Mouse (Mus musculus): ENCODE data around the gene Fbxl15. TPM values are rescaled to one million over a fixed set of nuclear protein-coding genes. Genes with fewer than 3 reads are reported as not detected.

The Fbxl15 gene
- polyA plus RNA-seq, 1 experiment, result 18.6 TPM

DNA sequence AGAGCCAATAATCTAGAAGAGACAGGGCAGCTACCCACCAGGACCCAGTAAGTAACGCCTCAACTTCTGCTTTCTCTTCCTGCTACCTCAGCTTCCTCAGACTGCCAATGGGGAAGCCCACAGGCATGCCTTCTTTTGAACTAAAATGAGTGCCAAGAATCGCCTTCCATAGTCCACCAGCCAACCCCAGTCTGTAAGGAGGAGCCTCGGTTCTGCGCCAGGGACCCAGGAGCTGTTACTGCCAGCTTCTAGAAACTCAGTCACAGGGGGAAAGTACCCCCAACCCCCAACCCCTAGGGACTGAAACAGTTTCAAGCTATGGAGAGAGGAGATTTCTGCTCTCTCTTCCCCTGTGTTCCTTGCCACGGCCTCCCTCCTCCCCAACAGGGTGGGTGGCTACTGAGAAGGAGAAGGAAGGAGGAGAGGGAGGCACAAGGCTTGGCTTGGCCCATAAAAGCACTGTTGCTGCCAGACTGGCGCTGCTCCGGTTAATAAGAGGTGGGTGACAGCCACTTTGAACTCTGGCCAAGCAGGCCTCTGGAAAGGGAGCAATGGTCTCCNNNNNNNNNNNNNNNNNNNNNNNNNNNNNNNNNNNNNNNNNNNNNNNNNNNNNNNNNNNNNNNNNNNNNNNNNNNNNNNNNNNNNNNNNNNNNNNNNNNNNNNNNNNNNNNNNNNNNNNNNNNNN, 11.4 kb downstream of the Fbxl15 start:
- Histone ChIP-seq H3K4me3 (replicated peaks) (peak overlapping the region; percentile 95), H3K36me3 (replicated peaks; ENCODE audit: low read length) (peaks cover 7% of the 10 kb centered on the region), H3K9me3 (no peaks in the 10 kb centered on the region), H3K27me3 (replicated peaks) (peaks cover 23% of the 10 kb centered on the region), H3K4me1 (peaks cover 51% of the 10 kb centered on the region)
- no peak for TF ChIP-seq GATA1 (IDR thresholded peaks at IDR 0.05; ENCODE audit: borderline replicate concordance, low read length)
- TF ChIP-seq FLI1 (IDR thresholded peaks at IDR 0.05; ENCODE audit: low read length), result no peak

DNA sequence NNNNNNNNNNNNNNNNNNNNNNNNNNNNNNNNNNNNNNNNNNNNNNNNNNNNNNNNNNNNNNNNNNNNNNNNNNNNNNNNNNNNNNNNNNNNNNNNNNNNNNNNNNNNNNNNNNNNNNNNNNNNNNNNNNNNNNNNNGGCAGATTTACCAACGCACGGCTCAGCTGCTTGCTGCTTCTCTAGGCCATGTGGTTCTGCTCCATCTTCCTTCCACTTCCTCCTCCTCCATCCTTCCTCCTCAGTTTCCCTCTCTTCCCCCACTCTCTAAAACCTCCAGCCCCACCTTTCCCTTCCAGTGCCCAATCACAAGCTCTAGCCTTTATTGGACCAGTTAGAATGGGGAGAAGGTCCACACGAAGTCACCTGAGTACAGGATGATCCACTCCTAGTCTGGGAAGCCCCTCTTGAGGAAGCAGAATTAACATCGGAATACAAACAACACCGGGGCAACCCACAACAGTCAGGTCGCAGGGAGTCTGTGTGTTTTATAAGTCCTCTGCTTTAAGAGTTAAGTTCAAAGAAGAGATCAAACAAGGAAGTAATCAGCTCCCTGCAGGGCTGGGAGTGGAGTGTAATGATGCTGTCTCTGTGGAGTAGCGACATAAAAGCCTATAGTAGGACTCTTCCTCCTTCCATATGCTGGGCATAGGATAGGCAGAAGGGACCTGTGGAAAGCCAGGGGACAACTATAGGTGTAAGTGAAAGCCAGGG, 16.9 kb downstream of the Fbxl15 start:
- H3K4me3 ChIP-seq (replicated peaks), result no peak overlapping the region
- no peaks in the 10 kb centered on the region for H3K9me3 ChIP-seq
- peaks cover 54% of the 10 kb centered on the region for H3K4me1 ChIP-seq
- H3K27me3 ChIP-seq (replicated peaks), result peaks cover 55% of the 10 kb centered on the region
- no peaks in the 10 kb centered on the region for H3K36me3 ChIP-seq (replicated peaks; ENCODE audit: low read length)
- TF ChIP-seq GATA1 (IDR thresholded peaks at IDR 0.05; ENCODE audit: borderline replicate concordance, low read length) (no peak), FLI1 (IDR thresholded peaks at IDR 0.05; ENCODE audit: low read length) (no peak)

- peaks cover 41% of the 10 kb centered on the region for H3K4me1 ChIP-seq
- no peaks in the 10 kb centered on the region for H3K36me3 ChIP-seq (replicated peaks; ENCODE audit: low read length)
- no peak for TF ChIP-seq FLI1 (IDR thresholded peaks at IDR 0.05; ENCODE audit: low read length)
- no peak for TF ChIP-seq GATA1 (IDR thresholded peaks at IDR 0.05; ENCODE audit: borderline replicate concordance, low read length)
- H3K4me3 ChIP-seq (replicated peaks), result no peak overlapping the region
- H3K9me3 ChIP-seq, result no peaks in the 10 kb centered on the region
- peaks cover 72% of the 10 kb centered on the region for H3K27me3 ChIP-seq (replicated peaks)
Measured at GRCm38 (mm10) chr19:46347146-46347545, 19.2 kb downstream of the Fbxl15 start.

DNA sequence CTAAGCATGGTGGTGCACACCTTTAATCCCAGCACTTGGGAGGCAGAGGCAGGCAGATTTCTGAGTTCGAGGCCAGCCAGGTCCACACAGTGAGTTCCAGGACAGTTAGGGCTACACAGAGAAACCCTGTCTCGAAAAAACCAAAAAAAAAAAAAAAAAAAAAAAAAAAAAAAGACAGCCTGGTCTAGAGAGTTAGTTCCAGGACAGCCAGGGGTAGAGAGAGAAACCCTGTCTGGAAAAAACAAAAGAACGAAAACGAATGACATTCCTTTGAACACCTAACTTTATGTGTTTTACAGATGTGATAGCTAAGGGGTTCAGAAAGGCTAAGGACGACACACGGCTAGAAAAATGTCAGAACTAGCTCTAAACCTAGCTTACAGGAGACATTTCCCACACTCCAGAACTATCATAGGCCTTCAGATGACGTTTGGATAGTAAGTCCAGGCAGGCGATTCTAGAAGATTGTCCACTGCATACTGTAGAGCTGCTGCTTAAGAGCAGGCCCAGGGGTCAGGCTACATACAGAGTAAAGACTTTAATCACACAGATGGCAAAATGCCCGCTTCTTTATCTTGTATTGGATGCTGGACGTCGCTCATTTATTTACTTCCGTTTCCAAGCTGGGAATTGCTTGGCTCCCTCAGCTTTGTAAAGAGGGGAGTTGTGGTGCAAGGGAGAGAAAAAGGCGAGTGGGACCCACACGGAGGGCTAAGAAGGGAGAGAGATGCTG, 20.1 kb downstream of the Fbxl15 start:
- H3K36me3 ChIP-seq (replicated peaks; ENCODE audit: low read length), result no peaks in the 10 kb centered on the region
- TF ChIP-seq GATA1 (IDR thresholded peaks at IDR 0.05; ENCODE audit: borderline replicate concordance, low read length), result no peak
- H3K4me1 ChIP-seq, result peaks cover 41% of the 10 kb centered on the region
- peaks cover 80% of the 10 kb centered on the region for H3K27me3 ChIP-seq (replicated peaks)
- H3K4me3 ChIP-seq (replicated peaks), result peak overlapping the region; percentile 93
- H3K9me3 ChIP-seq, result no peaks in the 10 kb centered on the region

DNA sequence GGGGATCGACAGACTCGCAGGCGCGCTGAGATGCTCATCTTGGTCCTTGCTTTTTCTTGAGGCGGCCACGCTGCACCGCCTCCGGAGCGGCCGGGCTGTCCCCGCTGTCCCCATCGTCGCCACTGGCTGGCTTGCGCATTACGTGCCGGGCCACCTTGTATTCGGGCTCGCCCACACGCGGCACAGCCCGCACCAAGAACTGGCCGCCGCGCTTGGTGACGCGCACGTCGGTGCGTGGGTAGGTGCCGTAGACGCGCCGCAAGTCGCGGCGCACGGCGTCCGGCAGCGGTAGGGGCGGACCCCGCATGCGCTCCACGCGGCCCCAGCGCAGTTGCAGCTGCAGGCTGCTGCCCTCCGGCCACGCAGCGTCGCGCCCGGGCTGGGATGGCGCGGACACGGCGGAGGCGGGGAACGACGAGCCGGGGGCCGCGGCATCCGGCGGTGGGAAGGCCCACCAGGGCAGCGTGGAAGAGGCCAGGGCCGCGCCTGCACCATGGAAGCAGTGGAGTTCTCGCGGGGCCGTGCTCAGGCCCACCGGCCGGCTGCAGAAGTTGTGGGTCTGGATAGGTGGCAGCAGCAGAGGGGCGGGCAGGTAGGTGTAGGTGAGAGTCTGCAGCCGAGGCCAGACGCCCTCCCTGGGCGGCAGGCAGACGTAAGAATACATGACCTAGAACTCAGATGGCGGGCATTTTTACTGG, 20.9 kb downstream of the Fbxl15 start:
- Histone ChIP-seq H3K36me3 (replicated peaks; ENCODE audit: low read length) (no peaks in the 10 kb centered on the region), H3K27me3 (replicated peaks) (peaks cover 83% of the 10 kb centered on the region), H3K4me1 (peaks cover 35% of the 10 kb centered on the region), H3K4me3 (replicated peaks) (peak overlapping the region; percentile 93), H3K9me3 (0 out of 2 replicates have a peak, but pooled peaks cover 3% of the 10 kb centered on the region)
- TF ChIP-seq GATA1 (IDR thresholded peaks at IDR 0.05; ENCODE audit: borderline replicate concordance, low read length), result no peak
- no peak for TF ChIP-seq FLI1 (IDR thresholded peaks at IDR 0.05; ENCODE audit: low read length)

DNA sequence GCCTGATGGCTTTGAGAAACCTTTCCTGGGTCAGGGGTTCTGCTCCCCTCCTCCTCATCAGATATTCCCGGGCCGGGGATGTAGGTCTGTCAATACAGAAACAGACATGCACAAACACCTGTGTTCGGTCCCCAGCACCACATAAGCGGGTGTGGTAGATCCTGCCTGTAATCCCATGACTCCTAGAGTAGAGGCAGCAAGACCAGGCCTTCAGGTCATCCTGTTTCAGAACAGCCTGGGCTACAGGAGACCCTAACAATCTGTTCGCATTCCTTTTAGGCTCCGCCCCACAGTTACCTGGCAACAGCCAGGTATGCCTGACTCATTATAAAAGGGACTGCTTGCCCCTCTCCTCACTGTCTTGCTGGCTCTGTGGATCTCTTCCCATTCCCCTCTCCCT, 21.6 kb downstream of the Fbxl15 start:
- TF ChIP-seq GATA1 (IDR thresholded peaks at IDR 0.05; ENCODE audit: borderline replicate concordance, low read length) (no peak), FLI1 (IDR thresholded peaks at IDR 0.05; ENCODE audit: low read length) (no peak)
- Histone ChIP-seq H3K4me3 (replicated peaks) (peak overlapping the region; percentile 93), H3K36me3 (replicated peaks; ENCODE audit: low read length) (no peaks in the 10 kb centered on the region), H3K4me1 (peaks cover 33% of the 10 kb centered on the region), H3K27me3 (replicated peaks) (peaks cover 82% of the 10 kb centered on the region), H3K9me3 (peaks cover 8% of the 10 kb centered on the region)

GRCm38 (mm10) chr19:46350168-46350932, 22.4 kb downstream of the Fbxl15 start, which contains the start of gene 2310034G01Rik:
TSS of gene 2310034G01Rik (minus strand) at chr19:46350302.
- peaks cover 12% of the 10 kb centered on the region for H3K9me3 ChIP-seq
- peaks cover 82% of the 10 kb centered on the region for H3K27me3 ChIP-seq (replicated peaks)
- TF ChIP-seq GATA1 (IDR thresholded peaks at IDR 0.05; ENCODE audit: borderline replicate concordance, low read length) (no peak), FLI1 (IDR thresholded peaks at IDR 0.05; ENCODE audit: low read length) (no peak)
- no peaks in the 10 kb centered on the region for H3K36me3 ChIP-seq (replicated peaks; ENCODE audit: low read length)
- peak within 1 kb of the TSS; percentile 93 for H3K4me3 ChIP-seq (replicated peaks)
- peaks cover 25% of the 10 kb centered on the region for H3K4me1 ChIP-seq

DNA sequence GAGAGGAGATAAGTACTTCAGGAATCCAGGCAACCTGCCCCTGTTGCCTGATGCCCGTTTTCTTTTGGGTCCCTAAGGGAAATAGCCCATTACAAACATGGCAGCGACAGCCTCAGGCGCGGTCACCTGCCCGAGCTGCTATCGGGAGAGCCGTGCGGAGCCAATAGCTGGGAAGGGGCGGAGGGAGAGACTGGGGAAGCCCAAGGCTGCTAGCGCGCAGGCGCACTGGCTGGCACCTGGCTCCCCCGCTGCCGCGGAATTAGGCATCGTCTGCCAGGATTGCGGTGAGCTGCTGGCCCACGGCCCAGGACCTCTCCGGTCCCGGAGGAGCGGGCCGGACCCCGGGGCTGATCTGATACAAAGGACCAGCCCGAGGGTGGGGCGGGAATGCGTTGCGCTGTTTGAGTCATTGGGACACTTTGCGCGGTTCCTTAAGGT, 28.7 kb downstream of the Fbxl15 start:
- TF ChIP-seq GATA1 (IDR thresholded peaks at IDR 0.05; ENCODE audit: borderline replicate concordance, low read length) (no peak), FLI1 (IDR thresholded peaks at IDR 0.05; ENCODE audit: low read length) (no peak)

More for the DNA sequence above, 28.7 kb downstream of the Fbxl15 start:
- peaks cover 26% of the 10 kb centered on the region for H3K9me3 ChIP-seq
- H3K4me1 ChIP-seq, result peaks cover 31% of the 10 kb centered on the region
- peak overlapping the region; percentile 90 for H3K4me3 ChIP-seq (replicated peaks)
- no peaks in the 10 kb centered on the region for H3K36me3 ChIP-seq (replicated peaks; ENCODE audit: low read length)
- H3K27me3 ChIP-seq (replicated peaks), result peaks cover 83% of the 10 kb centered on the region

All from megakaryocyte, embryonic 14.5 days (primary cell).